Mouse (Mus musculus) kidney, embryonic 15.5 days (tissue): ENCODE measurements at regions not wholly inside any gene's neighbourhood (a gene's known extent, or its start where the extent isn't known, plus 50 kb on each side); places are given as distances from the start of the nearest gene placed in this dataset.
A peak's percentile ranks its signal among the peaks of the same experiment; 100 is the strongest.

Experiments
- ATAC-seq: fragments of 200-750 bp; cut with Nextera tagmentation; replicated peaks from 2 replicates; pipeline ENCODE4 v1.8.0; 2017; ENCODE audit warnings: moderate TSS enrichment; ENCODE audit not compliant: low FRiP score
- H3K27ac ChIP-seq: fragments of 300-500 bp; sonication (generic); 2 replicates; pipeline ENCODE4 v1.5.1; 2015; ENCODE audit warnings: mild to moderate bottlenecking, inconsistent platforms
- H3K27me3 ChIP-seq: fragments of 300-500 bp; sonication (generic); 2 replicates; pipeline ENCODE4 v1.6.1; 2015; ENCODE audit warnings: inconsistent platforms
- H3K36me3 ChIP-seq: fragments of 300-500 bp; sonication (generic); 2 replicates; pipeline ENCODE4 v1.6.1; 2015; ENCODE audit warnings: inconsistent platforms
- H3K4me1 ChIP-seq: fragments of 300-500 bp; sonication (generic); 2 replicates; pipeline ENCODE4 v1.6.1; 2015; ENCODE audit warnings: inconsistent platforms
- H3K4me2 ChIP-seq: fragments of 300-500 bp; sonication (generic); 2 replicates; pipeline ENCODE4 v1.6.1; 2015; ENCODE audit warnings: moderate library complexity, mild to moderate bottlenecking, inconsistent platforms
- H3K4me3 ChIP-seq: fragments of 300-500 bp; sonication (generic); replicated peaks from 2 replicates; pipeline ENCODE4 v1.5.1; 2015; ENCODE audit warnings: mild to moderate bottlenecking, inconsistent platforms
- H3K9ac ChIP-seq: fragments of 300-500 bp; sonication (generic); 2 replicates; pipeline ENCODE4 v1.6.1; 2015; ENCODE audit warnings: mild to moderate bottlenecking, inconsistent platforms
- H3K9me3 ChIP-seq: fragments of 300-500 bp; sonication (generic); replicated peaks from 2 replicates; pipeline ENCODE4 v1.6.1; 2016; ENCODE audit warnings: inconsistent platforms
- WGBS: fragments of 180-500 bp; shearing (Covaris S2); methylation state at CpG from one replicate; pipeline ENCODE4 v1.1.7; 2015; ENCODE audit warnings: mixed read lengths; 5-methylcytosine and 5-hydroxymethylcytosine counted together

- 34% methylated on average over 3 of the region's 3 CpGs for WGBS
- Histone ChIP-seq H3K27me3 (no peaks in the 10 kb centered on the region), H3K9ac (no peak overlapping the region), H3K4me1 (peaks cover 19% of the 10 kb centered on the region), H3K27ac (peak overlapping the region; percentile 55; the same call in 1 of the 2 replicates), H3K4me2 (no peak overlapping the region), H3K4me3 (no peak overlapping the region), H3K36me3 (no peaks in the 10 kb centered on the region), H3K9me3 (no peaks in the 10 kb centered on the region)
- peak; percentile 41; the same call in 1 of the 2 replicates for ATAC-seq
Observed at GRCm38 (mm10) chr4:153093129-153093528, 389.5 kb downstream of the Ajap1 start.

DNA sequence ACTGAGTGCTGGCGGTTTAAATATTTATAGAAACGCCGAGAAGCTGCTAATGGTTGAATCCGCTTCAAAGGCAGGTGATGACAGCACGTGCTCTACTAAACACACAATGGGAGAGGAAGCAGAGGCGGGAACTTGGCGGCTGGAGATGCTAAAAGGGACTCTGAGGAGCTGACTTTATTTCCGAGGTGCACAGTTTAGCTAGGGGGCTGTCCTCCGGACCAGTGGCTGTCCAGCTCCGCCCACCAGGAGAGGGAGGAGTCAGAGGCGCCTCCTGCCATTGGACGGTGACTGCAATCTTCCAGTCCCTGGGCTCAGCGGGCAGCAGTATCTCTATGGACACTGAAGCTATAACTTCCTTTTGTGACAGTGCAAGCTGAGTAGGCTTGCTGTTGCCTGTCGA is 400.4 kb downstream of the Ajap1 start:
- Histone ChIP-seq H3K4me2 (0 out of 2 replicates have a peak overlapping the region, but pooled peaks have one; percentile 6), H3K27me3 (no peaks in the 10 kb centered on the region), H3K9ac (no peak overlapping the region), H3K27ac (no peak overlapping the region), H3K4me3 (no peak overlapping the region), H3K9me3 (no peaks in the 10 kb centered on the region), H3K36me3 (no peaks in the 10 kb centered on the region), H3K4me1 (0 out of 2 replicates have a peak, but pooled peaks cover 4% of the 10 kb centered on the region)
- WGBS: 37% methylated on average over 14 of the region's 14 CpGs
- peak; percentile 52; the same call in 1 of the 2 replicates for ATAC-seq

DNA sequence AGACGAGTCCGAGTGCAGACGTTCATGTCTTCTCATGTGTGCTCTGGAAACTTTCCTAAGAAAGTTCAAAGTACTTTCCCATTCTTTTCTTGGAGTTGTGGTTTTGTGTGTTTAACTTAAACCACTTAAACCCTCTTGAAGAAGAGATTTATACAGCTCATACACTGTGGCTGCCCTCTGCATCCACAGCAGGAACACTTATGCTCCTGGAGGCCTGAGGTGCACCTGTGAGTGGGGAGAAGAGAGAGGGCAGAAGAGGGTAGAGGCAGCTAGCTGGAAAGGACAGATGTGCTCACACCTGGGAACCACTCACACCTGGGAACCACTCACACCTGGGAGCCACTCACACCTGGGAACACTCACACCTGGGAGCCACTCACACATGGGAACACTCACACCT is 408.0 kb downstream of the Ajap1 start:
- 79% methylated on average over 3 of the region's 3 CpGs for WGBS
- Histone ChIP-seq H3K9ac (no peak overlapping the region), H3K4me1 (peaks cover 6% of the 10 kb centered on the region; the same call in 1 of the 2 replicates), H3K4me2 (no peak overlapping the region), H3K9me3 (no peaks in the 10 kb centered on the region), H3K27me3 (no peaks in the 10 kb centered on the region), H3K4me3 (no peak overlapping the region), H3K27ac (no peak overlapping the region), H3K36me3 (no peaks in the 10 kb centered on the region)
- ATAC-seq: no peak

DNA sequence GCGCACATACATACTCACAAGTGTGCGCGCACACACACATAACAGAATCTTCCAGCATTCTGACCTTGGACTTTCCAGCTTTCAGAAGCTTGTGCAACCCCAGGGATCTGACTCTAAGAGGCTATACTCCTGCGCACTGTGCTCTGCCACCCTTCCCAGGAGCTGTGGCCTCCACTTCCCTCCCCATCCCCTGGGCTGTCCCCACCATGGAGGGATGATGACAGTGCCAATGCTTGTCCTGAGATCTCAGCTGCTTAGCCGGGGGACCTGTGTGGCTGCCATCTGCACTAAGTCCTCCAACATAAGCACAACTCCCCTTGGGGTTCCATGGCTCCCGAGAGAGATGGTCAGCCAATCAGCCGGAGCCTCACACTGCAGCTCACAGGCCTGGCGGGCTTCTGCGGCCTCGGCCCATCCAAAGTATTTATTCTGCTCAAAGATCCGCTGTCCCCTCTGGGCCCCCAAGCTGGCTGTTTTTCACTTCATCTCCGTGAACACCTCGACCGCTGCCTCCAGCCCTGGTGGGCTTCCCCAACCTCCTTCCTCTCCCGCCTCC is 412.3 kb downstream of the Ajap1 start:
- Histone ChIP-seq H3K4me2 (no peak overlapping the region), H3K4me1 (peaks cover 6% of the 10 kb centered on the region; the same call in 1 of the 2 replicates), H3K9me3 (no peaks in the 10 kb centered on the region; the same call in 1 of the 2 replicates), H3K9ac (no peak overlapping the region), H3K27ac (no peak overlapping the region), H3K4me3 (no peak overlapping the region), H3K27me3 (no peaks in the 10 kb centered on the region), H3K36me3 (no peaks in the 10 kb centered on the region)
- no peak for ATAC-seq
- 55% methylated on average over 15 of the region's 15 CpGs for WGBS

DNA sequence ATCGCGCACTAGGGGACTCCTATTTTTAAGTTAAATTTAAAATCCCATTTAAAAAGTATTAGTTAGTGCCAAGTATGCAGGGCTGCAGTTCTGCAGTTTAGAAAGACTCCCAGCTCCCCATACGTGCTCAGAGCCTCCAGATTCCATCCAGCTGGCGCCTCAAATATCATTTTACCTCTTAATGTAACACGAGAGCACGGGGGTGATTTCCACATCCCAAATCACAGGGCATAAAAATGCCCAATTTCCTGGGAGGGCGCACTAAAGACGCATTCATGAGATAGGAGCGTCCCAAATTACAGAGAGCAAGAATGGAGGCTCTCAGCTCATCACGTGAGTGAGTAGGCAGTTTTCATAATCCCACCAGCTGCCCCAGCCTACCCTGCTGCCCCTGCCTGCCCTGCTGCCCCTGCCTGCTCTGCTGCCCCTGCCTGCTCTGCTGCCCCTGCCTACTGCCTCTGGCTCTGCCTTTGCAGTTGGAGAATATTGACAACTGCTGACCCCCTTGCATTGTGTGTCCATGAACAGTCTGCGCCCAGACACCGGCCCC is 414.1 kb downstream of the Ajap1 start:
- peak overlapping the region; percentile 59; the same call in 1 of the 2 replicates for H3K27ac ChIP-seq
- H3K4me3 ChIP-seq: no peak overlapping the region
- peaks cover 6% of the 10 kb centered on the region for H3K4me1 ChIP-seq
- no peaks in the 10 kb centered on the region for H3K27me3 ChIP-seq
- no peak overlapping the region for H3K9ac ChIP-seq
- 50% methylated on average over 12 of the region's 12 CpGs for WGBS
- peak; percentile 36; the same call in 1 of the 2 replicates for ATAC-seq
- no peaks in the 10 kb centered on the region; the same call in 1 of the 2 replicates for H3K9me3 ChIP-seq
- no peaks in the 10 kb centered on the region for H3K36me3 ChIP-seq
- no peak overlapping the region for H3K4me2 ChIP-seq

DNA sequence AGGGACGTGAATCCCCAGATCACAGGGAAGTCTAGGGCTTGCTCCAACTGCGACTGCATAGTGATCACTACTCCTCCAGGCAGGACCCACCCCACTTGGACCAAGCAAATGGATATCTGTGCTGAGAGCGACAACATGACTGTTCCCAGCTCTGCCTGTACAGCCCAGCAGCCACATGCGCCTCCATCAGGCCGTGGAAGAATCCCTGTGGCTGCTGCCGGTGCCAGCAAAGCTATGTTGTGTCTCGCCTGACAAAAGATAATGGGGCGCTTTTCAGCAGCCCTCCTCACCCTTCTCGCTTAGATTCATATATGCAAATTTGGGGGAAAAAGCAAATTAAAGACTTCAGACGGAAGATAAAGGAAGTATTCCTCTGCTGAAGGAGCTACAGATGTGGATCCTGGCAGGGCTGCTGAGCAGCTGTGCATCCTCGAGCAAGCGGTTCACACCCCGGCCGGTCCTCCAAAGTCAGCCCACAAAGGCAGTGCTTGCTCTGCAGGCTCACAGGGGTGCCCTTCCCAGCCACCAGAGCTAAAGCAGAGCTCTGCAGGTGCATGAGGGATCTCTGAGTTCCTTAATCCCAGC is 418.5 kb downstream of the Ajap1 start:
- no peak overlapping the region for H3K4me2 ChIP-seq
- 76% methylated on average over 14 of the region's 14 CpGs for WGBS
- ATAC-seq: no peak
- H3K9ac ChIP-seq: no peak overlapping the region
- H3K4me3 ChIP-seq: no peak overlapping the region
- H3K27me3 ChIP-seq: no peaks in the 10 kb centered on the region
- H3K9me3 ChIP-seq: no peaks in the 10 kb centered on the region; the same call in 1 of the 2 replicates
- no peaks in the 10 kb centered on the region for H3K36me3 ChIP-seq
- no peak overlapping the region for H3K27ac ChIP-seq
- peaks cover 5% of the 10 kb centered on the region; the same call in 1 of the 2 replicates for H3K4me1 ChIP-seq

DNA sequence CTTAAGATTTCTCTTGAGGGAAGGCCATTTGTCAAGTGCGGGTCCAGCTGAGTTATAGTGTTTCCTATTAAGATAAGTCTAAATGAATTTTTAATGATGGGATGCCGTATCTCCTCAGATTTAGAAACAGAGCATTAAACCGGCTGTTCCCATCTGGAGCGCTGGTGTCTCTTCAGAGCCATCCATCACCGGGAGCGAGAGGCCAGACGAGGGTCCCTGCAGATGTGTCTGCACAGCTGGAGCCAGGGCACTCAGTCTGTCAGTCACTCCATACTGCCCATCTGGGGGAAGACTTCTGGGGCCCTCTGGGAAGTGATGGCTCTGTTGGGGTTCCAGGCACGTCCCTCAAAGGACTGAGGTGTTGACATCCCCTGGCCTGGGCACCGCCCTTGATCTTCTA is 419.2 kb downstream of the Ajap1 start:
- ATAC-seq: no peak
- Histone ChIP-seq H3K9me3 (no peaks in the 10 kb centered on the region; the same call in 1 of the 2 replicates), H3K9ac (no peak overlapping the region), H3K36me3 (no peaks in the 10 kb centered on the region), H3K27ac (no peak overlapping the region), H3K4me1 (peaks cover 5% of the 10 kb centered on the region; the same call in 1 of the 2 replicates), H3K4me3 (no peak overlapping the region), H3K4me2 (no peak overlapping the region), H3K27me3 (no peaks in the 10 kb centered on the region)
- WGBS: 45% methylated on average over 9 of the region's 9 CpGs

- H3K36me3 ChIP-seq: no peaks in the 10 kb centered on the region
- H3K27ac ChIP-seq: no peak overlapping the region
- H3K9ac ChIP-seq: no peak overlapping the region
- no peak overlapping the region for H3K4me3 ChIP-seq
- H3K4me2 ChIP-seq: no peak overlapping the region
- no peaks in the 10 kb centered on the region for H3K27me3 ChIP-seq
- H3K4me1 ChIP-seq: no peaks in the 10 kb centered on the region
- ATAC-seq: no peak
- H3K9me3 ChIP-seq: no peaks in the 10 kb centered on the region
- WGBS: 64% methylated on average over 12 of the region's 12 CpGs
Observed at GRCm38 (mm10) chr4:153058152-153058551, 424.5 kb downstream of the Ajap1 start.

GRCm38 (mm10) chr4:153023711-153024110 is 458.9 kb downstream of the Ajap1 start:
- Histone ChIP-seq H3K9me3 (no peaks in the 10 kb centered on the region), H3K4me2 (no peak overlapping the region), H3K27me3 (no peaks in the 10 kb centered on the region), H3K9ac (no peak overlapping the region), H3K4me3 (no peak overlapping the region), H3K27ac (no peak overlapping the region), H3K4me1 (peaks cover 17% of the 10 kb centered on the region), H3K36me3 (no peaks in the 10 kb centered on the region)
- ATAC-seq: 0 out of 2 replicates have a peak, but pooled peaks have one; percentile 33

DNA sequence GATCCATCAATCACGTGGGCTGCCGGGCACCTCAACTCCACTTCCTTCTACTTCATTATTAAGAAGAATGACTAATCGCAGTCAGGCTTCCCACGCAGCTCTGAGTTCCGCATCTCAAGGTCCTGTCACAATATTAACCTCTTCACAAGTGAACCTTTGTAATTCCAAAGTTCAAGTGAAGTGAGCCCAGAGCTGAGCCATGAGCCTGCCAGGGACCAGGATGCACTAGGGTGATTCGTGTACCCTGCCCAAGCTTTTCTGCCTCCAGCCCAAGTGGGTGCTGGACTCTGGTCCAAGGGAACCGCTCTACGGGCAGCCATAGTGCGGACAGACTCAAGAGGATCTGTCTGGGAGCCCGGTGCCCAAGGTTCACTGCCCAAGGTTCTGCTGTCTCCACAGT is 463.4 kb downstream of the Ajap1 start:
- no peaks in the 10 kb centered on the region for H3K9me3 ChIP-seq
- H3K9ac ChIP-seq: no peak overlapping the region
- WGBS: 61% methylated on average over 10 of the region's 10 CpGs
- peak overlapping the region; percentile 42 for H3K4me2 ChIP-seq
- peak; percentile 68 for ATAC-seq
- H3K4me1 ChIP-seq: peaks cover 25% of the 10 kb centered on the region
- no peaks in the 10 kb centered on the region for H3K27me3 ChIP-seq
- no peaks in the 10 kb centered on the region for H3K36me3 ChIP-seq
- H3K27ac ChIP-seq: no peak overlapping the region; the same call in 1 of the 2 replicates
- peak overlapping the region; percentile 14; the same call in 1 of the 2 replicates for H3K4me3 ChIP-seq

- H3K27ac ChIP-seq: 0 out of 2 replicates have a peak overlapping the region, but pooled peaks have one; percentile 33
- peak overlapping the region; percentile 14 for H3K4me3 ChIP-seq
- 31% methylated on average over 28 of the region's 28 CpGs for WGBS
- no peak for ATAC-seq
- H3K36me3 ChIP-seq: no peaks in the 10 kb centered on the region
- no peak overlapping the region for H3K9ac ChIP-seq
- peak overlapping the region; percentile 42 for H3K4me2 ChIP-seq
- peaks cover 25% of the 10 kb centered on the region for H3K4me1 ChIP-seq
- no peaks in the 10 kb centered on the region for H3K9me3 ChIP-seq
- H3K27me3 ChIP-seq: no peaks in the 10 kb centered on the region
Observed at GRCm38 (mm10) chr4:153018138-153018921, 464.3 kb downstream of the Ajap1 start.

DNA sequence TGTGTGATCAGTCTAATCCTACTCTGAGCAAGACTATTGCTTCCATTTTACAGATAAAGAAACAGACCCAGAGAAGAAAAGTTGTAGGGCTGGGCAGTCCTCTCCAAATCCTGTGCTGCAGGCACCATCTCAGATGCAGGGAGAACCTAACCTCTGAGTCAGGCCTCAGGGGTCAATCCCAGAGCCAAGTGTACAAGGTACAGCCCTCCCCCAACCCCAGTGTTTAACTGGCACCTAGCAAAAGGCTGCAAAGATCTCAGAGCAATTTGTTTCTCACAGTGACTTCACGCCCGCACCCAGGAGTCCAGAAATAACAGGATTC is 464.8 kb downstream of the Ajap1 start:
- H3K9ac ChIP-seq: no peak overlapping the region

More for the DNA sequence above, 464.8 kb downstream of the Ajap1 start:
- Histone ChIP-seq H3K9me3 (no peaks in the 10 kb centered on the region), H3K27me3 (no peaks in the 10 kb centered on the region), H3K4me3 (no peak overlapping the region), H3K4me2 (peak overlapping the region; percentile 42), H3K4me1 (peaks cover 25% of the 10 kb centered on the region), H3K27ac (no peak overlapping the region), H3K36me3 (no peaks in the 10 kb centered on the region)
- 29% methylated on average over 2 of the region's 2 CpGs for WGBS
- 0 out of 2 replicates have a peak, but pooled peaks have one; percentile 25 for ATAC-seq
